Mouse (Mus musculus): ENCODE data around the gene Ikzf1.

DNA sequence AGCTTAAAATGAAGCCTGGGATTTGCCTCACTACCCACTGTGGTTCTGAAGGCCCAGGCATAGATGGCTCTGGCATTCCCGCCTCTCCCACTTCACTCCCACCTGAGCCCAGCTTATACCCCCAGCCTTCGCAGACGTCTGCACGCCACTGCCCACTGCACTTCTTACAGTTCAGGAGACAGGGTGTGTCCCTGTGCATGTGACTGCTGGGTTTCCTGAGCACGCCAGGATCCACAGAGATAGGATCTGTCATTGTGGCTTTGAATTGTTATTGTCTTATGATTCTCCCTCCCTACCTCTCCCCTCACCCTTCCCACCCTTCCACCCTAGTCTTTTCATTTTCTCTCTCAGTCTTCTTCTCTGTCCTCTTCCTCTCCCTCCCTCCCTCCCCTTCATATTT lies 34.9 kb downstream of the Ikzf1 start:
- no peak for TF ChIP-seq CTCF (IDR thresholded peaks at IDR 0.05; ENCODE audit: low read depth)
- no peak for TF ChIP-seq EP300 (IDR thresholded peaks at IDR 0.05; ENCODE audit: low read depth)

All from heart, postnatal 0 days (tissue).